Mouse (Mus musculus) heart, adult 2 months (tissue): Measurements from ENCODE around the gene Nos1. TPM values are rescaled to one million over a fixed set of nuclear protein-coding genes. Genes with fewer than 3 reads are reported as not detected.

ENCODE experiments used
- DNase-seq, 2 experiments: peaks; one replicate each; pipeline ENCODE4 v3.0.0; 2021
- H3K27ac ChIP-seq: fragments of 200-600 bp; 2 replicates; pipeline ENCODE4 v1.8.1; 2022
- H3K27me3 ChIP-seq: fragments of 200-500 bp; 2 replicates; pipeline ENCODE4 v1.6.1; 2012; ENCODE audit warnings: mild to moderate bottlenecking, low read length, inconsistent platforms, mixed read lengths; ENCODE audit not compliant: control insufficient read depth, insufficient read depth
- H3K36me3 ChIP-seq: fragments of 200-500 bp; 2 replicates; pipeline ENCODE4 v1.6.1; 2012; ENCODE audit warnings: low read length, inconsistent platforms; ENCODE audit not compliant: control insufficient read depth, insufficient read depth
- H3K4me1 ChIP-seq: fragments of 200-500 bp; 2 replicates; pipeline ENCODE4 v1.6.1; 2011; ENCODE audit warnings: low read length; ENCODE audit not compliant: control insufficient read depth, insufficient read depth
- H3K4me3 ChIP-seq: fragments of 200-600 bp; 2 replicates; pipeline ENCODE4 v1.8.1; 2022
- H3K79me2 ChIP-seq: fragments of 200-500 bp; replicated peaks from 2 replicates; pipeline ENCODE4 v1.6.1; 2012; ENCODE audit warnings: mild to moderate bottlenecking, inconsistent platforms, low read length, moderate library complexity, mixed read lengths; ENCODE audit not compliant: control insufficient read depth, insufficient read depth
- H3K9ac ChIP-seq: fragments of 200-500 bp; 2 replicates; pipeline ENCODE4 v1.6.1; 2012; ENCODE audit warnings: low read depth, mild to moderate bottlenecking, control low read depth, inconsistent platforms, low read length, mixed read lengths
- CTCF ChIP-seq: fragments of 200-600 bp; IDR thresholded peaks from 2 replicates; pipeline ENCODE4 v1.8.1; 2022; ENCODE audit warnings: antibody characterized with exemption, mild to moderate bottlenecking, moderate library complexity
- EP300 ChIP-seq: fragments of 200-500 bp; IDR thresholded peaks from 2 replicates; pipeline ENCODE4 v1.6.1; 2011; ENCODE audit warnings: low read depth, low read length, control low read depth; ENCODE audit not compliant: insufficient read depth
- POLR2A ChIP-seq: fragments of 200-500 bp; IDR thresholded peaks from 2 replicates; pipeline ENCODE4 v1.6.1; 2011; ENCODE audit warnings: mild to moderate bottlenecking, low read depth, low read length, control low read depth; ENCODE audit not compliant: insufficient read depth
- WGBS: fragments of 180-500 bp; shearing (Covaris S2); methylation state at CpG from one replicate; pipeline ENCODE4 v1.1.7; 2018; 5-methylcytosine and 5-hydroxymethylcytosine counted together
- intact Hi-C: fragments of 180-260 bp; cut with DNase I; formaldehyde crosslinking; loops from one replicate; pipeline ENCODE4 v1.15.1; 2025
- polyA plus RNA-seq: library from polyadenylated mRNA; depleted of rRNA; stranded (reverse); fragments of >200 nt; gene quantifications from 2 replicates; pipeline ENCODE4 v1.2.3, GENCODE M21; 2012
- total RNA-seq, 2 experiments: library from RNA; stranded (reverse); gene quantifications; 2 replicates each; pipeline ENCODE4 v1.2.3; 2021

Nos1 gene
- total and polyA plus RNA-seq, 3 experiments: 0.18 to 0.47 (median 0.23) TPM

- no peak overlapping the region for H3K27ac ChIP-seq
- TF ChIP-seq CTCF: no peak
- no peaks in the 10 kb centered on the region for H3K79me2 ChIP-seq
- DNase-seq: no peak
- no peak overlapping the region for H3K4me3 ChIP-seq
- intact Hi-C loops: no loop called here
- WGBS: 74% methylated on average over 12 of the region's 12 CpGs
- H3K27me3 ChIP-seq: no peaks in the 10 kb centered on the region
- no peak overlapping the region for H3K9ac ChIP-seq
- H3K36me3 ChIP-seq: no peaks in the 10 kb centered on the region
- no peaks in the 10 kb centered on the region for H3K4me1 ChIP-seq
These were observed 141.1 kb downstream of the Nos1 start for GRCm38 (mm10) chr5:117921786-117922528.

- no peaks in the 10 kb centered on the region for H3K36me3 ChIP-seq
- H3K79me2 ChIP-seq: no peaks in the 10 kb centered on the region
- no peak for TF ChIP-seq CTCF
- no peak for TF ChIP-seq EP300
- TF ChIP-seq POLR2A: no peak
- no peak for DNase-seq
- no peak overlapping the region for H3K4me3 ChIP-seq
- intact Hi-C loops: no loop called here
- H3K9ac ChIP-seq: no peak overlapping the region
- H3K27me3 ChIP-seq: no peaks in the 10 kb centered on the region
- H3K4me1 ChIP-seq: no peaks in the 10 kb centered on the region
- WGBS: 29% methylated on average over 6 of the region's 6 CpGs
- H3K27ac ChIP-seq: no peak overlapping the region
These were observed 142.9 kb downstream of the Nos1 start for GRCm38 (mm10) chr5:117923688-117924087.

- Histone ChIP-seq H3K27ac (no peak overlapping the region), H3K4me1 (no peaks in the 10 kb centered on the region), H3K9ac (no peak overlapping the region), H3K79me2 (no peaks in the 10 kb centered on the region), H3K4me3 (no peak overlapping the region), H3K27me3 (no peaks in the 10 kb centered on the region), H3K36me3 (no peaks in the 10 kb centered on the region)
- TF ChIP-seq EP300 (no peak), POLR2A (no peak), CTCF (peak; percentile 25; the same call in 1 of the 2 replicates)
- intact Hi-C loops: no loop called here
- DNase-seq: no peak
- WGBS: 86% methylated on average over 2 of the region's 2 CpGs
These were observed 147.7 kb downstream of the Nos1 start for GRCm38 (mm10) chr5:117928553-117928952.

- H3K79me2 ChIP-seq: no peaks in the 10 kb centered on the region
- TF ChIP-seq POLR2A (no peak), EP300 (no peak), CTCF (no peak)
- WGBS: 79% methylated on average over 2 of the region's 2 CpGs
- DNase-seq: no peak
- no peaks in the 10 kb centered on the region for H3K36me3 ChIP-seq
- H3K4me1 ChIP-seq: no peaks in the 10 kb centered on the region
- intact Hi-C loops: loop anchor here (2.0 kb wide), 1 partner anchor 317 kb away; no protein-coding TSS in a partner anchor
- no peak overlapping the region for H3K9ac ChIP-seq
- H3K27ac ChIP-seq: no peak overlapping the region
- H3K27me3 ChIP-seq: no peaks in the 10 kb centered on the region
- no peak overlapping the region for H3K4me3 ChIP-seq
These were observed 151.4 kb downstream of the Nos1 start for GRCm38 (mm10) chr5:117932222-117932621.

- Histone ChIP-seq H3K27me3 (no peaks in the 10 kb centered on the region), H3K36me3 (no peaks in the 10 kb centered on the region), H3K4me1 (no peaks in the 10 kb centered on the region), H3K9ac (no peak overlapping the region), H3K79me2 (no peaks in the 10 kb centered on the region), H3K27ac (no peak overlapping the region), H3K4me3 (no peak overlapping the region)
- intact Hi-C loops: loop anchor here (1.0 to 2.0 kb wide), 2 partner anchors 318 to 414 kb away; no protein-coding TSS in a partner anchor
- TF ChIP-seq POLR2A: no peak
- TF ChIP-seq CTCF: peak; percentile 72
- peak; percentile 65 to 81 for DNase-seq
- 1% methylated on average over 9 of the region's 9 CpGs for WGBS
These were observed 152.0 kb downstream of the Nos1 start for GRCm38 (mm10) chr5:117932862-117933261.

- Histone ChIP-seq H3K79me2 (no peaks in the 10 kb centered on the region), H3K4me3 (no peak overlapping the region), H3K27me3 (no peaks in the 10 kb centered on the region), H3K36me3 (no peaks in the 10 kb centered on the region), H3K27ac (no peak overlapping the region), H3K4me1 (no peaks in the 10 kb centered on the region), H3K9ac (no peak overlapping the region)
- TF ChIP-seq EP300 (no peak), CTCF (no peak), POLR2A (no peak)
- intact Hi-C loops: loop anchor here (5.0 kb wide), 1 partner anchor 66 kb away; no protein-coding TSS in a partner anchor
- no peak for DNase-seq
- 54% methylated on average over 16 of the region's 16 CpGs for WGBS
These were observed 155.5 kb downstream of the Nos1 start for GRCm38 (mm10) chr5:117936346-117936745.
